Mouse (Mus musculus): ENCODE data around the gene Tmem63a.
A peak's percentile ranks its signal among the peaks of the same experiment; 100 is the strongest.
"Not testable (repeated sequence)": the region's sequence is repeated elsewhere in the genome, so short reads cannot be mapped to it uniquely, and the experiment has no call there.

The Tmem63a gene

GRCm38 (mm10) chr1:180966542-180966941 lies 24.4 kb downstream of the Tmem63a start:
- no peak for DNase-seq

GRCm38 (mm10) chr1:180967261-180967660 lies 25.1 kb downstream of the Tmem63a start:
- no peak for DNase-seq

- DNase-seq = no peak
Measured at GRCm38 (mm10) chr1:180972941-180973340, 30.8 kb downstream of the Tmem63a start.

GRCm38 (mm10) chr1:180974126-180974746 lies 32.1 kb downstream of the Tmem63a start:
- DNase-seq = peak; percentile 29

- DNase-seq = no peak
Measured at GRCm38 (mm10) chr1:180976110-180976679, 34.1 kb downstream of the Tmem63a start.

- no peak for DNase-seq
Measured at GRCm38 (mm10) chr1:180979484-180980251, 37.5 kb downstream of the Tmem63a start.

GRCm38 (mm10) chr1:180980464-180980863 lies 38.3 kb downstream of the Tmem63a start:
- DNase-seq = no peak

- not testable (repeated sequence) for DNase-seq
Measured at GRCm38 (mm10) chr1:180981298-180982046, 39.3 kb downstream of the Tmem63a start.

GRCm38 (mm10) chr1:180986701-180987100 lies 44.6 kb downstream of the Tmem63a start:
- no peak for DNase-seq

- DNase-seq = peak; percentile 77
Measured at GRCm38 (mm10) chr1:180987759-180988158, 45.6 kb downstream of the Tmem63a start.

- no peak for DNase-seq
Measured at GRCm38 (mm10) chr1:180990671-180991070, 48.5 kb downstream of the Tmem63a start.

GRCm38 (mm10) chr1:180992142-180992541 lies 50.0 kb downstream of the Tmem63a start:
- DNase-seq = peak; percentile 41

- no peak for DNase-seq
Measured at GRCm38 (mm10) chr1:181000501-181001092, 58.5 kb downstream of the Tmem63a start.

GRCm38 (mm10) chr1:181001217-181001616 lies 59.1 kb downstream of the Tmem63a start:
- no peak for DNase-seq

GRCm38 (mm10) chr1:181001621-181002020 lies 59.5 kb downstream of the Tmem63a start:
- DNase-seq = no peak

GRCm38 (mm10) chr1:181003790-181004189 lies 61.6 kb downstream of the Tmem63a start:
- no peak for DNase-seq

- DNase-seq = no peak
Measured at GRCm38 (mm10) chr1:181005331-181005730, 63.2 kb downstream of the Tmem63a start.

- no peak for DNase-seq
Measured at GRCm38 (mm10) chr1:181007831-181008230, 65.7 kb downstream of the Tmem63a start.

GRCm38 (mm10) chr1:181008266-181008665 lies 66.1 kb downstream of the Tmem63a start:
- DNase-seq = no peak

GRCm38 (mm10) chr1:181009011-181009590 lies 67.0 kb downstream of the Tmem63a start:
- no peak for DNase-seq

- DNase-seq = peak; percentile 50
Measured at GRCm38 (mm10) chr1:181009754-181010153, 67.6 kb downstream of the Tmem63a start.

GRCm38 (mm10) chr1:181010171-181010932 lies 68.2 kb downstream of the Tmem63a start:
- no peak for DNase-seq

All from cerebellum, adult 8-10 months (tissue).